Mouse (Mus musculus): ENCODE results near the gene Zfp398.
"Not testable (repeated sequence)": the region's sequence is repeated elsewhere in the genome, so short reads cannot be mapped to it uniquely, and the experiment has no call there.

Zfp398 gene

DNA sequence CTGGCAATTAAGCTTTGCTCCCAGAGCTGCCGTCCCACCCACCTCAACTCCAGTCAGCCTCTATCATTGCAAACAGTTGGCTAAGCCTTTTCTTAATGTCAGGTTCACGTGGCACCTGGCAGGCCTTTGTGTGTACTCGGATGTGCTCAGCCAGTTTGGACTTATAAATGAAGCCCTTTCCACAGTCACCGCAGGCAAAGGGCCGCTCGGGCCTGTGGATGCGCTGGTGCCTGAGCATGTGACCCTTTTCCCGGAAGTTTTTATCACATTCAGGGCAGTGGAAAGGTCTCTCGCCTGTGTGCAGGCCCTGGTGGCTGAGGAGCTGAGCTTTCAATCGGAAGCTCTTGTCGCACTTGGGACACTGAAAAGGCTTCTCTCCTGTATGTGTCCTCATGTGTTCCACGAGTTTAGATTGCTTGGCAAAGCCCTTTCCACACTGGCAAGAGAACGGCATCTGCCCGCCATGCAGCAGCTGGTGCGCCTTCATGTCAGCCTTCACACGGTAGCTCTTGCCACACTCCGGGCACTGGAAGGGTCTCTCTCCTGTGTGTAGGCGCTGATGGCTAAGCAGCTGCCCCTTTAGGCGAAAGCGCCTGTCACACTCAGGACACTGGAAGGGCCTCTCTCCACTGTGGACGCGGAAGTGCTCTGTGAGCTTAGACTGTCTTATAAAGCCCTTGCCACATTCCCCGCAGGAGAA lies 15.7 kb upstream of the Zfp398 start:
- in situ Hi-C loops (cut with MboI; ENCODE audit: low pct_unique_long_range_greater_than_20kb in 1 of 2, low sequenced_read_pairs in 2 of 2, unreplicated experiment in 1 of 2) = no loop called here

DNA sequence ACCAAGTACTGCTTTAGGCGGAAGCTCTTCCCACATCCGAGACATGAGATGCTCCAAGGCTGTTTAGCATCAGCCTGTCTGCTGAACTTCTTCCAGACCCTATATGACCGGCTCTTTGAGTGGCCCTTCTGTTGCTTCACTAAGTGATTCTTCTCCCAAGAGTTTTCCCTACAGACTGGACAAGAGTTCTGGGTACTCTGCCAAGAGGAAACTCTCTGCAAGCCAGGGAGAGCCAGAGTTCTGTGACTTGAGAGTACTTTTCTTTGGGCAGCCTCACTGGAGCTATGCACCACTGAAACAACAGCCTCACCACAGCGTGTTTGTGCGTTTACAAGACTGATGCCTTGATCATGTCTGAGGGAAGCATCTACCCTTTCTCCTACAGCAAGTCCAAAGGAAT lies 14.2 kb upstream of the Zfp398 start:
- in situ Hi-C loops (cut with MboI; ENCODE audit: low pct_unique_long_range_greater_than_20kb in 1 of 2, low sequenced_read_pairs in 2 of 2, unreplicated experiment in 1 of 2) = no loop called here

DNA sequence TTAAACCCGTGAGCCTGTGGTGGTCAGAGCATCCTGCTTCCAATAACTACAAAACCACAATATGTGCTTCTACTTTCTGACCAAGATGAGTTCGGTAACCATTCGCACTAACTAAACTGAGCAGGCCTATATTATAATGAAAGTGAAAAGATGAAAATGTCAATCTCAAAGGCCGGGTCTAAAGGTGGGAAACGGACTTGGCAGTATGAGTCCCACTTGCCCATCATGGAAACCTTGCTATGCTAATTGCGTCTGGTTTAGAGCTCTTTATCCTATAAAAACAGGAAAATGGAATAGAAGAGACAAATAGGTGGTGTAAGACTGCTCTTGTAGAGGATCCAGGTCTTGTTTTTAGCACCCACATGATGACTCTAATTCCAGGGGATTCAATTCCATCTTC lies 13.7 kb upstream of the Zfp398 start:
- in situ Hi-C loops (cut with MboI; ENCODE audit: low pct_unique_long_range_greater_than_20kb in 1 of 2, low sequenced_read_pairs in 2 of 2, unreplicated experiment in 1 of 2) = no loop called here

DNA sequence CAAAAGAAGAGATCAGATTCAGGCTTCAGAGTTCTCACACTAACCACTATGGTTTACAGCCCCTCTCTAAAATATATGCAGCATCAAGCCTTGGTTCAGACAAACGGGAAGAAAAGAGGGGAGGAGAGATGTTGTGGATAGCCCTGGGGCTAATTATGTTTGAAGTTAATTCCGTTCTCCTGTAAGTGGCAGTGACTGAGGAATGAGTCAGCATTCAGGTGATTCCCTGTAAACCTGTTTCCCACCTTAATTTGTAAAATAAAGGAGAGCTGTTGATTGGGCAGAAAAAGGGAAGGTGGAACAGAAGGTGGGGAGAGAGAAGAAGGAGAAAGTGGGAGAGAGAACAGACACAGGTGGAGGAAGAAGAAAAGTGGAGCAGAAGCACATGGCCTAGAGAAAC lies 11.2 kb upstream of the Zfp398 start:
- in situ Hi-C loops (cut with MboI; ENCODE audit: low pct_unique_long_range_greater_than_20kb in 1 of 2, low sequenced_read_pairs in 2 of 2, unreplicated experiment in 1 of 2) = no loop called here

DNA sequence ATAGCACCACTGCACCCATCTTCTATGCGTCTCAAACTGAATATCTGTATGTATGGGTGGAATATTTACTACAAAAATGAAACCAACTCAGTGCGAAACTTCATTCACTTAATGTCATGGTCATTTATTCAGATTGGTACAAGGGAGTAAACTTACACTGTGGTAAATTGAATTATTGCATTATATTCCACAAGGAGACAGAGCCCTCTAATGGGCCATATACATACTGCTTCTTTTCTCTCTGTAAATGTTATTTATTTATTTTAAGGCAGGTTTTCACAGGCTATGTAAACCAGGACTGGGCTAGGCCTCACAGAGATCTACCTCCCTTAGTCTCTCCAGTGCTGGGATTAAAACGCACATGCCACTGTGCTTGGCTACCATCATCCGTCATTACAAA lies 8.0 kb upstream of the Zfp398 start:
- in situ Hi-C loops (cut with MboI; ENCODE audit: low pct_unique_long_range_greater_than_20kb in 1 of 2, low sequenced_read_pairs in 2 of 2, unreplicated experiment in 1 of 2) = no loop called here

DNA sequence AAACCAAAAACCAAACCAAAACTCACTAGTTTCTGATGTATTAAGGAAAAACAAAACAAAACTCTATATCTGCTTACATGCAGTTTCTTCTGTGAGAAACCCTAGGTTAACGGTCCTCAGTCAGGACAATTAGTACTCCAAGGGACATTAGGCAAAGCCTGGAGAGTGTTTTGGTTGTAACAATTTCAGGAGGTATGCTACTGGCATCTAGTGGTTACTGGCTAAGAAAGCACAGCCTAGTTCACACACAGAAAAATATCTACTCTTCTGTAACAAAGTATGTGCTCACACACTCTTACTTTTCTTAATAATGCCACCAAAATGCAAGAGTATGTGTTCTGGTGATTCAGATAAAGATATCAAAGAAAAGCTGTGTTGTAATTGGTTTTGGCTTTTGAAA lies 6.5 kb upstream of the Zfp398 start:
- in situ Hi-C loops (cut with MboI; ENCODE audit: low pct_unique_long_range_greater_than_20kb in 1 of 2, low sequenced_read_pairs in 2 of 2, unreplicated experiment in 1 of 2) = no loop called here

DNA sequence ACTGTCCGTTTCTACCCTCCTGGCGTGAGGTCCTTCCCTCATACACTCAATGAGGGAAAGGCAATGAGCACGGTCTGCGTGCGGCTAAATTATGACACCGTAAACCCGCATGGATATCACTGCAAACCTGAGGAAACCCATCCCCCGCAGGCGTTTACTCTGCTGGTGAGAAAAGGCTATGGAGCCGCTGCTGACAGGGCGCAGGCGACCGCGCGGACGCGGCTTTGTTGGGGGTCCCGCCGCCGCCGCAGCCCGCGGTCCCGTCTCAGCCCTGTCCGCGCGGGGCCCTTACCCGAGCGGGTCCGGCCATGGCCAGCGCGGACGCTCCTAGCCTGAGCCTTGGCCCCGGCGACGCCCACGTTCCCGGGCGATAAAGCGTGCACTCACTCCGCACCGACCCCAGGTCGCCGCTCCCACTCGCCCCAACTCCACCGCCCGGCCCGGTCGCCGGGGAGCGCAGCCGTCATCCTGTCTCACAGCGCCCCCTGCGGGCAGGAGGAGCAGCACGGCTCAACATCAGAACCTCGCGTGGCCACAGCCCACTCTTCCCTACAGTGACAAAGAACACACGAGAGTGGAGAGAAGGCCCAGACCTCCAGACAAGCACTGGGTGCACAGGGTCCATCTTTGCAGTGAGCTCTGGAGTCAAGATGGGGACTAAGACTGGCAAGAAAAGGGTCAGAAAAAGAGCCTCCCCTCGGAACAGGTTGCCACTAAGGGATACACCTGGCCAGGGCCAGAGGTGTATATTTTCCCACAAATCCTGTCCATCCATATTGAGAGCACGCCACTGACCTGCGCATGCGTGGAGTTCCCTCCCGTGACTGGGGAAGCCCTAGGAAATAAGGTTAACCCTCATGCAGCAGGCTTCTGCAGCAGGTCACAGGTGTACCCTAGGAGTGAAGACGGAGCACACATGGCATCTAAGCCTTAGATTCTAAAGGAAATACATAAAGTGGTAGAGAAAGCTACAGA lies 5.1 kb upstream of the Zfp398 start, which contains the start of gene Zfp786:
Zfp786 (minus strand) TSS at position 764 of the 975 bp plus-strand sequence.
- in situ Hi-C loops (cut with MboI; ENCODE audit: low pct_unique_long_range_greater_than_20kb in 1 of 2, low sequenced_read_pairs in 2 of 2, unreplicated experiment in 1 of 2) = no loop called here

DNA sequence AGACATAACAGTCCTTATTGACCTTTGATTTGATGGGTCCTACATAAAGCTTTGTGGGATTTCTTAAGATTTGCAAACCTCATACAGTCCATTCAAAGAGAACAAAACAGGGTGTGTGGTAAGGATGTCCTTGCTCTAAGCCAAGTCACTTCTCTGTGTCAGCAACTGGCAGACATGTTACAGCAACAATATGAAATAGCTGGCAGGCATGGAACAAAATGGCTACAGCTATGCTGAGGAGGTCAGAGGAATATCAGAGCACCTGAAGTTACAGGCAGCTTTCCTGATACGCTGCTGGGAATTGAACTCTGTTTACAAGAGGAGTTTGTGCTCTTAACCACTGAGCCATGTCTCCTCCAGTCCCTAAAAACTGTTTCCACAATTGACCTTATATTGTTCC lies 3.2 kb upstream of the Zfp398 start:
- in situ Hi-C loops (cut with MboI; ENCODE audit: low pct_unique_long_range_greater_than_20kb in 1 of 2, low sequenced_read_pairs in 2 of 2, unreplicated experiment in 1 of 2) = no loop called here

GRCm38 (mm10) chr6:47835984-47836521 lies 592 bp downstream of the Zfp398 start:
- in situ Hi-C loops (cut with MboI; ENCODE audit: low pct_unique_long_range_greater_than_20kb in 1 of 2, low sequenced_read_pairs in 2 of 2, unreplicated experiment in 1 of 2) = no loop called here

GRCm38 (mm10) chr6:47837630-47838029 lies 2.2 kb downstream of the Zfp398 start:
- in situ Hi-C loops (cut with MboI; ENCODE audit: low pct_unique_long_range_greater_than_20kb in 1 of 2, low sequenced_read_pairs in 2 of 2, unreplicated experiment in 1 of 2) = no loop called here

DNA sequence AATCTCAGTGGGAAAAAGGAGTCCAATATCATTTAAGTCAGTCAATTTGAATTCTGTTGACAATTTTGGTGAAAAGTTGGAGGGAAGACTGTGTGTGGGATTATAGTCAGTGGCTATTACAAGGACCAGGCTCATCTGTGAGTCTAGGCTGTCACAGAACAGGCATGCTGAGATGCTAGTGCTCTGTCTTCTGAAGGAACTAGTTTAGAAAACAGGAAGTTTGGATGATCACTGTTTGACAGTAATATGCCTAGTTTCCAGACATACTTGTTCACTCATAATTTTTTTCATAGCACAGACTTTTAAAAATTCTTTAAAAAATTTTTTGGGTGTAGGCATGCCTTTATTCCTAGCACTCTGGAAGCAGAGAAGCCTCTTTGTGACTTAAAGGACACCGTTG lies 5.6 kb downstream of the Zfp398 start:
- in situ Hi-C loops (cut with MboI; ENCODE audit: low pct_unique_long_range_greater_than_20kb in 1 of 2, low sequenced_read_pairs in 2 of 2, unreplicated experiment in 1 of 2) = no loop called here

DNA sequence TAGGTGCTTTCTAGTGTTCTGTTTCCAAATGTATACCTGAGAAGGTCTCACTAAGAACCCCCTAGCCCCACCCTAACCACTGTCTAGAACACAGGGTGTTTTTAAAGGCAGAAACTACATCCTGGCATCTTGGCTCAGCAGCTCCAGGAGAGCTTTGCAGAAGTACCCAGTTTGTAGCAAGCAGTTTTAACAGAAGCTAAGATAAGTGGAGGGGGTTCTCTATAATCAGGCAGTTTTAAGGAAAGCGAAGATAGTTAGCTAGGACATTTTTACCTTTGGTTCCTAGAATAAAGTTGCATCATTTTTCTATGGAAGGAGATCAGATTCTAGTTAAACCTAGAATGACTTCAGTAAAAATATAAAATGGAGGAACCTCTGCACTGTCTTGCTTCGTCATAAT lies 6.4 kb downstream of the Zfp398 start:
- in situ Hi-C loops (cut with MboI; ENCODE audit: low pct_unique_long_range_greater_than_20kb in 1 of 2, low sequenced_read_pairs in 2 of 2, unreplicated experiment in 1 of 2) = no loop called here

DNA sequence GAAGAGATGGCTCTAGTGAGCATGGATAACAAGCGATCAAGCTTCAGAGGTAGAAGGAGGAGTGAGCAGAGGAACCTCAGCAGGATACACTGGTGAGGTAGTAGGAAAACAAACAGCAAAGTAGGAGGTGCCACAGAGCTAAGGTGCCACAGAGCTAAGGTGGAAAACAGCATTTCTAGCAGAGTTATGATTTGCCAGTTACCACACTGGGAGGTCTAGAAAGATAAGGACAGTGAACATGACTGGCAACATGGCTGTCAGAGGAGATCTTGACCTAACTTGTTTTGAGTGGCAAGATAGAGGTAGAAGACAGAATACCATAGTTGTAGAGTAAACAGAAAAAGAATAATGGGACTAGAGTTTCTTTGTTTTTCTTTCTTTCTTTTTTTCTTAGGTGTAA lies 6.9 kb downstream of the Zfp398 start:
- in situ Hi-C loops (cut with MboI; ENCODE audit: low pct_unique_long_range_greater_than_20kb in 1 of 2, low sequenced_read_pairs in 2 of 2, unreplicated experiment in 1 of 2) = no loop called here

- in situ Hi-C loops (cut with MboI; ENCODE audit: low pct_unique_long_range_greater_than_20kb in 1 of 2, low sequenced_read_pairs in 2 of 2, unreplicated experiment in 1 of 2) = no loop called here
These were observed 10.3 kb downstream of the Zfp398 start for GRCm38 (mm10) chr6:47845779-47846178.

DNA sequence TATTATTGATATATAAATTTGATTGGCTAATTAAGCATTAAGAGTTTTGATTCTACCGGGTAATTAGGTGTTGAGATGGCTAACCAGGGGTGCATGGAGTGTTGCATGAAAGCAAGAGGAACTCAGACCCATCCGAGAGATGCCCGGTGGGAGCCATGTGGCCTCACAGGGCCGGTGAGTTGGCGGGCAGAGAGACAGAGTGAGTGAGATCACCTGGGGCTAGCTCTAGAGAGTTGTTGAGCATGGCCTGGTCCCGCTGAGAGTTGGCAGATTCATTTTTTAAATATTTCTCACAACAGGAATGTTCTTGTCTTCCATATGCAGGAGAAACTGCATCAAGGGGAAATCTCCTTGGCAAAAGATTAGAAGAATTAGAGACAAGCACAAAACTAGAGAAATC lies 21.8 kb downstream of the Zfp398 start:
- in situ Hi-C loops (cut with MboI; ENCODE audit: low pct_unique_long_range_greater_than_20kb in 1 of 2, low sequenced_read_pairs in 2 of 2, unreplicated experiment in 1 of 2) = no loop called here

DNA sequence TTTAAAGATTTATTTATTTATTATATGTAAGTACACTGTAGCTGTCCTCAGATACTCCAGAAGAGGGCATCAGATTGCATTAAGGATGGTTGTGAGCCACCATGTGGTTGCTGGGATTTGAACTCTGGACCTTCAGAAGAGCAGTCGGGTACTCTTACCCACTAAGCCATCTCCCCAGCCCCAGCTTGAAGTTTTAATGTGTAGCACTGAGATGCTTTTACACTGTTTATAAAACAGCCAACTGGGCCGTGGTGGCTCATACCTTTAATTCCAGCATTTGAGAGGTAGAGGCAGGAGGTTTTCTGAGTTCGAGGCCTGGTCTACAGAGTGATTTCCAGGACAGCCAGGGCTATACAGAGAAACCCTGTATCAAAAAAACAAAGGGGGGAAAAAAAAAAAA lies 22.3 kb downstream of the Zfp398 start:
- in situ Hi-C loops (cut with MboI; ENCODE audit: low pct_unique_long_range_greater_than_20kb in 1 of 2, low sequenced_read_pairs in 2 of 2, unreplicated experiment in 1 of 2) = not testable (repeated sequence)

DNA sequence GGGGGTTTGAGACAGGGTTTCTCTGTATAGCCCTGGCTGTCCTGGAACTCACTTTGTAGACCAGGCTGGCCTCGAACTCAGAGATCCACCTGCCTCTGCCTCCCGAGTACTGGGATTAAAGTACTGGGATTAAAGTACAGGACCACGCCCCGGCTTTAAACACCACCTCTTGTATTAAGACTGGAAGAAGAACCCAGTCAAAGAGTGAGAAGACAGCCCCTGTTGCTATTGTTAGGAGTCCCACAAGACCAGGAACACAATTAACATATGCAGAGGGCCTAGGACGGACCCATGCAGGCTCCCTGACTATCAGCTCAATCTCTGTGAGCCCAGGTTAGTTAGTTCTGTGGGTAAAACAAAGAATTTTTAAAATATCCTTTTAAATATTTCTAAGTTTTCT lies 36.8 kb downstream of the Zfp398 start:
- in situ Hi-C loops (cut with MboI; ENCODE audit: low pct_unique_long_range_greater_than_20kb in 1 of 2, low sequenced_read_pairs in 2 of 2, unreplicated experiment in 1 of 2) = no loop called here

GRCm38 (mm10) chr6:47877058-47877457 lies 41.6 kb downstream of the Zfp398 start, which contains the start of gene Zfp282:
Gene Zfp282 (plus strand): TSS chr6:47877204.
- in situ Hi-C loops (cut with MboI; ENCODE audit: low pct_unique_long_range_greater_than_20kb in 1 of 2, low sequenced_read_pairs in 2 of 2, unreplicated experiment in 1 of 2) = no loop called here

DNA sequence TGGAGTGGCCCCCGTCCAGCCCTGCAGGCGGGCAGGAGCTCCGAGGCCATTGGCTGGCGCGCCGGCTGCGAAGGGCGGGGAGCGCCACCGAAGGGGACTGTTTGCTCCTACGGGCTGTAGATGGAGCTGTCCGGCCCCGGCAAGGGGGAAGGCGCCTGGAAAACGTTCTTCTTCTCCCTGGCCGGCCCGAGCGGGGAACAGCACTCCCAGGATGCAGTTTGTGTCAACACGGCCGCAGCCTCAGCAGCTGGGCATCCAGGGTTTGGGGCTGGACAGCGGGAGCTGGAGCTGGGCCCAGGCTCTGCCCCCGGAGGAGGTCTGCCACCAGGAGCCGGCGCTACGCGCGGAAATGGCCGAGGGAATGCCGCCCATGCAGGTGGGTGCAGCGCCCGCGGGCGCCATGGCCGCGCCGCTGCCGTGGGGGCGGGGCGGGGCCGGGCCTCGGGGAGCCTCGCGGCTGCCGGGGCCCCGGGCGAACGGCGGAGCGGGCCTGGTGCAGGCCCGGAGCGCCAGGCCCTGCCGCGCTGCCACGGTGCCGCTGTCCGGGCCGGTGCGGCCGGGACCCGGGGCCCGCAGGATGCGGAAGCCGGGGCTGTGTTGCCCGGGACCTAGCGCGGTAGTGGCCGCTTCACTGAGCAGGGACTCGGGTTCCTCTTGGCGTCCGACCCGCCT lies 42.1 kb downstream of the Zfp398 start:
- in situ Hi-C loops (cut with MboI; ENCODE audit: low pct_unique_long_range_greater_than_20kb in 1 of 2, low sequenced_read_pairs in 2 of 2, unreplicated experiment in 1 of 2) = no loop called here
